Mouse (Mus musculus) heart, embryonic 10.5 days (tissue): ENCODE results near the gene C77080. TPM values are rescaled to one million over a fixed set of nuclear protein-coding genes. Genes with fewer than 3 reads are reported as not detected.
A peak's percentile ranks its signal among the peaks of the same experiment; 100 is the strongest.
"Not testable (repeated sequence)": the region's sequence is repeated elsewhere in the genome, so short reads cannot be mapped to it uniquely, and the experiment has no call there.

Experiments
- DNase-seq: peaks from one replicate; pipeline ENCODE4 v3.0.0-alpha.2; 2017; ENCODE audit warnings: low spot score
- H3K27ac ChIP-seq: fragments of 300-500 bp; sonication (generic); 2 replicates; pipeline ENCODE4 v1.5.1; 2016; ENCODE audit warnings: mild to moderate bottlenecking
- H3K27me3 ChIP-seq: fragments of 300-500 bp; sonication (generic); 2 replicates; pipeline ENCODE4 v1.6.1; 2016; ENCODE audit warnings: mild to moderate bottlenecking; ENCODE audit not compliant: poor library complexity, insufficient read depth, severe bottlenecking
- H3K36me3 ChIP-seq: fragments of 300-500 bp; sonication (generic); 2 replicates; pipeline ENCODE4 v1.6.1; 2016; ENCODE audit warnings: mild to moderate bottlenecking, moderate library complexity
- H3K4me1 ChIP-seq: fragments of 300-500 bp; sonication (generic); 2 replicates; pipeline ENCODE4 v1.6.1; 2016; ENCODE audit warnings: mild to moderate bottlenecking
- H3K4me3 ChIP-seq: fragments of 300-500 bp; sonication (generic); 2 replicates; pipeline ENCODE4 v1.5.1; 2016; ENCODE audit warnings: mild to moderate bottlenecking, moderate library complexity
- H3K9me3 ChIP-seq: fragments of 300-500 bp; sonication (generic); 2 replicates; pipeline ENCODE4 v1.6.1; 2016; ENCODE audit warnings: mild to moderate bottlenecking, moderate library complexity
- WGBS: fragments of 180-500 bp; shearing (Covaris S2); methylation state at CpG from one replicate; pipeline ENCODE4 v1.1.7; 2016; 5-methylcytosine and 5-hydroxymethylcytosine counted together
- polyA plus RNA-seq: library from polyadenylated mRNA; unstranded; fragments of >200 nt; fragmentation: Nextera tagmentation; extraction: Ambion mirVana; gene quantifications from 2 replicates; pipeline ENCODE4 v1.2.1, GENCODE M21; 2016

Gene C77080
- polyA plus RNA-seq, 1 experiment from 2014 or later: 2.7 TPM

GRCm38 (mm10) chr4:129218569-129219175, 42.5 kb downstream of the C77080 start:
- WGBS: 80% methylated on average over 7 of the region's 7 CpGs
- Histone ChIP-seq H3K9me3 (no peaks in the 10 kb centered on the region), H3K4me3 (no peak overlapping the region), H3K36me3 (peaks cover 83% of the 10 kb centered on the region), H3K27me3 (peaks cover 83% of the 10 kb centered on the region), H3K27ac (no peak overlapping the region), H3K4me1 (peaks cover 29% of the 10 kb centered on the region)
- no peak for DNase-seq

GRCm38 (mm10) chr4:129212486-129212885, 48.7 kb downstream of the C77080 start:
- not testable (repeated sequence) for H3K9me3 ChIP-seq, H3K4me1 ChIP-seq, H3K4me3 ChIP-seq, DNase-seq, H3K27ac ChIP-seq
- 76% methylated on average over 3 of the region's 3 CpGs for WGBS
- Histone ChIP-seq H3K27me3 (peaks cover 22% of the 10 kb centered on the region), H3K36me3 (peaks cover 94% of the 10 kb centered on the region)

DNA sequence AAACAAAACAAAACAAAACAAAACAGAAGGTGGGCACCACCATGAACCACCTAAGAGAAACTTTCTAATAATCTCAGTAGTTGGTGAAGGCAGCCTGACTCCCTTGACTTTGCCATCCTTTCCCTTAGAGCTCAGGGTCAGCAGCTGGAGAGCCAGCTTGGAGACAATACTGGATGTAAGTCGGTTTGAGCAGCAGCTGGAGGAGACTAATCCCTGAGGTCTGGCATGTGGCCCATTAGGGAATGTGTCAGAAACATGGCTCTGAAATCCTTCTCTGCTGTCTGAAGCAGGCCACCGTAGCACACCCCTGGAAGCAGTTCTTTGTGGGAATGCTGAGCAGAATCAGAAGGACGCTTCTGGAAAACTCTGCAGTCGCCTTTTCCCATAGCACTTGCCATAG, 49.7 kb downstream of the C77080 start:
- Histone ChIP-seq H3K4me3 (no peak overlapping the region), H3K27ac (no peak overlapping the region), H3K4me1 (no peaks in the 10 kb centered on the region), H3K36me3 (peaks cover 94% of the 10 kb centered on the region), H3K9me3 (no peaks in the 10 kb centered on the region), H3K27me3 (peaks cover 13% of the 10 kb centered on the region)
- DNase-seq: no peak
- WGBS: 86% methylated on average over 4 of the region's 4 CpGs

- Histone ChIP-seq H3K36me3 (peaks cover 92% of the 10 kb centered on the region), H3K4me1 (no peaks in the 10 kb centered on the region), H3K27ac (no peak overlapping the region), H3K9me3 (no peaks in the 10 kb centered on the region), H3K4me3 (no peak overlapping the region), H3K27me3 (0 out of 2 replicates have a peak, but pooled peaks cover under 1% of the 10 kb centered on the region)
- WGBS: 70% methylated on average over 7 of the region's 7 CpGs
- no peak for DNase-seq
These were observed 51.7 kb downstream of the C77080 start for GRCm38 (mm10) chr4:129209504-129209903.

DNA sequence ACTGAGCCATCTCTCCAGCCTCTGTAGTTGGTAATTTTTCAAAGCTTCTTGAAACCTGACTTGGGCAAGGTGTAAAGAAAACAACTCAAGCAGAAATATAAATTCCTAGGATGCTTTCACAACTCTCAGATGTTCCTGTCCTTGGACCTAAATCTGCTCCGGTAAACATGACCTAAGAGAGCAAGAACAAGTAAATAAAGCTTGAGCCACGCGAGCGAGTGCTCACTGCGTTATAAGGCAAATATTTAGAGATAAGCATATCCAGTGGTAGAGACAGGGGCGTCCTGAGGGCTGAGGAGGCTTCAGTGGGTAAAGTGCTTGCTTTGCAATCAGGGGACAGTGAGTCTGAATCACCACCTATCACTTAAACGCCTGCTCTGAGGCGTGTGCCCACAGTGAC, 54.4 kb downstream of the C77080 start:
- Histone ChIP-seq H3K9me3 (no peaks in the 10 kb centered on the region), H3K27me3 (no peaks in the 10 kb centered on the region), H3K36me3 (peaks cover 94% of the 10 kb centered on the region), H3K4me3 (no peak overlapping the region), H3K4me1 (no peaks in the 10 kb centered on the region), H3K27ac (no peak overlapping the region)
- 89% methylated on average over 8 of the region's 8 CpGs for WGBS
- no peak for DNase-seq

- Histone ChIP-seq H3K9me3 (no peaks in the 10 kb centered on the region), H3K4me1 (no peaks in the 10 kb centered on the region), H3K4me3 (no peak overlapping the region), H3K36me3 (peaks cover 94% of the 10 kb centered on the region), H3K27me3 (no peaks in the 10 kb centered on the region), H3K27ac (no peak overlapping the region)
- 95% methylated on average over 10 of the region's 10 CpGs for whole genome bisulfite sequencing
- DNase-seq: no peak
These were observed 56.5 kb downstream of the C77080 start for GRCm38 (mm10) chr4:129204655-129205054.

DNA sequence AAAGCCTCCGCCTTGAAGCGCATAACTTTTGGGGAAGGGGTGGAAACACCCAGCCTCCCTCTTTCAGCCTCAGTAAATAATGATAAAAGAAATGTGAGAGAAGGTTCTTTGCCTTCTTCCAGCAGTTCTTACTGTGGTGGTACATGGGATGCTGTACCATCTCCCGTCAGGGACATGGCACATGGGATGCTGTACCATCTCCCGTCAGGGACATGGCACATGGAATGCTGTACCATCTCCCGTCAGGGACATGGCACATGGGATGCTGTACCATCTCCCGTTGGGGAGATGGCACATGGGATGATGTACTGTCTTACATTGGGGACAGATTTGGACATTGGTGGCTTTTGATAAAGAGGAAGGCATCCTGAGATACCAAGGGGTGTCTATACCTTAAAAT, 63.7 kb downstream of the C77080 start:
- Histone ChIP-seq H3K4me3 (no peak overlapping the region), H3K27ac (no peak overlapping the region), H3K27me3 (no peaks in the 10 kb centered on the region), H3K9me3 (no peaks in the 10 kb centered on the region), H3K4me1 (no peaks in the 10 kb centered on the region), H3K36me3 (peaks cover 67% of the 10 kb centered on the region)
- 93% methylated on average over 6 of the region's 6 CpGs for whole genome bisulfite sequencing
- no peak for DNase-seq

DNA sequence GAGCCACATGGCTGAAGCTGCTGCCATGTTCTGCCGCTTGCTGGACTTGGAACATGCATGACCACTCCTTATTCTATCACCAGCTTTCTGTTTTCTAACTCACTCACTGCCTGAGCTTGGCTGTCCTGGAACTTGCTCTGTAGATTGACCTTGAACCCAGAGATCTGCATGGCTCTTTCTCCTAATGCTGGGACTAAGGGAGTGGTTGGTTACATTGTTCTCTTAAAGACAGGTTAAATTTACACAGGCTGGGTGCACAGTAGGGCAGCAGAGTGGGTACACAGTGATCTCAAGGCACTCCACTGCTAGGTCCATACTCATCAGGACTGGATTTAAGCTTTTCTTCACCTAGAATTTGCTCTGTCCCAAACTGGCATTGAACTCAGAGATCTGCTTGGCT, 66.9 kb downstream of the C77080 start:
- Histone ChIP-seq H3K4me3 (no peak overlapping the region), H3K9me3 (no peaks in the 10 kb centered on the region), H3K27me3 (no peaks in the 10 kb centered on the region), H3K4me1 (peaks cover 16% of the 10 kb centered on the region), H3K36me3 (peaks cover 44% of the 10 kb centered on the region), H3K27ac (no peak overlapping the region)
- WGBS: 91% methylated on average over 1 of the region's 1 CpGs
- no peak for DNase-seq

DNA sequence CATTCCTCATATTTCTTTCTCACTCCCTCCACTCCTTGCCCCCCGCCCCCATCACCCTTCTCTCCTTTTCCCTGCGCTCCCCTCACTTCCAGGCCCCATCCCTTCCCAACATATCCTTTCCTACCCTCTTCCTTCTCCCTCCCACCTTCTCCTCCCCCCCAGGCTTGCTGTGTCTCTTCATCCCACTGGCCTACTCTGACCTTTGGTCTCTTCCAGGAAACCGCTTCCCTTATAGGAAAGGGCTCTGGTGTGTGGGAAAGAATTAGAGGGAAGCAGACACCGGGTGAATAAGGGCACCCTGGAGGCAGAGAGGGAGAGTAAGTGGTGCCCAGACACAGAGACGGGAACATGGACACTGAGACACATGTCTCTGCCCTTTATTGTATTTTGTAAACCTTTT, 69.5 kb downstream of the C77080 start:
- Histone ChIP-seq H3K4me3 (no peak overlapping the region), H3K36me3 (peaks cover 25% of the 10 kb centered on the region), H3K27ac (no peak overlapping the region), H3K9me3 (no peaks in the 10 kb centered on the region), H3K27me3 (no peaks in the 10 kb centered on the region), H3K4me1 (peaks cover 27% of the 10 kb centered on the region)
- no peak for DNase-seq
- 76% methylated on average over 5 of the region's 5 CpGs for WGBS

DNA sequence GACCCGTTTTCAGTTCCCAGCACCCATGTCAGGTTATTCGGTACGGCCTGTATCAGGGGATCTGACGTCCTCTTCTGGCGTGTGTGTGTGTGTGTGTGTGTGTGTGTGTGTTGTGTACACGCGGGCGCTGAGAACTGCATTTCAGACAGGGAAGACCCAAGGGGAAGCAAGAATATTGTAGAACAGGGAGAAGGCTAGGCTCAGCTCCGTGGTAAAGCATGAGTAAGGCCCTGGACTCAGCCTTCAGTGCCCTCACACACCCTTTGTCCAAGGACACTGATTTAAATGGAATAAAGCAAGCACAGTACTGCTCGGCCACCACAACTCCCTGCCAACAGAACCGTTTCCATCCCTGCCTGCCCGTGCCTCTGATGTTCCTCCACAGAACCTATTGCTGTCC, 70.7 kb downstream of the C77080 start:
- Histone ChIP-seq H3K4me3 (peak overlapping the region; percentile 99), H3K27me3 (no peaks in the 10 kb centered on the region), H3K4me1 (peaks cover 27% of the 10 kb centered on the region), H3K27ac (peak overlapping the region; percentile 90; the same call in 1 of the 2 replicates), H3K36me3 (peaks cover 19% of the 10 kb centered on the region; the same call in 1 of the 2 replicates), H3K9me3 (no peaks in the 10 kb centered on the region)
- 8% methylated on average over 12 of the region's 12 CpGs for WGBS
- no peak for DNase-seq

- H3K4me3 ChIP-seq: peak within 1 kb of the TSS; percentile 99
- WGBS: under 1% methylated on average over 58 of the region's 58 CpGs
These were observed 71.4 kb downstream of the C77080 start, which contains the start of the genes S100pbp and Yars for GRCm38 (mm10) chr4:129189542-129190519. Gene S100pbp (minus strand): TSS chr4:129189727. Gene Yars (plus strand): TSS chr4:129189760.

GRCm38 (mm10) chr4:129188803-129189541, 72.2 kb downstream of the C77080 start:
- peak overlapping the region; percentile 99 for H3K4me3 ChIP-seq
- H3K4me1 ChIP-seq: peaks cover 27% of the 10 kb centered on the region
- H3K36me3 ChIP-seq: peaks cover 22% of the 10 kb centered on the region; the same call in 1 of the 2 replicates
- no peaks in the 10 kb centered on the region for H3K27me3 ChIP-seq
- no peaks in the 10 kb centered on the region for H3K9me3 ChIP-seq
- H3K27ac ChIP-seq: peak overlapping the region; percentile 97
- under 1% methylated on average over 58 of the region's 74 CpGs for WGBS
- peak; percentile 81 for DNase-seq

More at GRCm38 (mm10) chr4:129189542-129190519, 71.4 kb downstream of the C77080 start, which contains the start of the genes S100pbp and Yars:
- Histone ChIP-seq H3K36me3 (peaks cover 19% of the 10 kb centered on the region; the same call in 1 of the 2 replicates), H3K27me3 (no peaks in the 10 kb centered on the region), H3K4me1 (peaks cover 27% of the 10 kb centered on the region), H3K9me3 (no peaks in the 10 kb centered on the region), H3K27ac (peak within 1 kb of the TSS; percentile 97)
- peak; percentile 98 for DNase-seq
